Mouse (Mus musculus): Measurements from ENCODE around the gene Zmynd10.

Gene Zmynd10

GRCm38 (mm10) chr9:107547026-107547425 is at the start of gene Zmynd10:
Gene Zmynd10 (plus strand): TSS chr9:107547298.
- peak; percentile 95 for DNase-seq

DNA sequence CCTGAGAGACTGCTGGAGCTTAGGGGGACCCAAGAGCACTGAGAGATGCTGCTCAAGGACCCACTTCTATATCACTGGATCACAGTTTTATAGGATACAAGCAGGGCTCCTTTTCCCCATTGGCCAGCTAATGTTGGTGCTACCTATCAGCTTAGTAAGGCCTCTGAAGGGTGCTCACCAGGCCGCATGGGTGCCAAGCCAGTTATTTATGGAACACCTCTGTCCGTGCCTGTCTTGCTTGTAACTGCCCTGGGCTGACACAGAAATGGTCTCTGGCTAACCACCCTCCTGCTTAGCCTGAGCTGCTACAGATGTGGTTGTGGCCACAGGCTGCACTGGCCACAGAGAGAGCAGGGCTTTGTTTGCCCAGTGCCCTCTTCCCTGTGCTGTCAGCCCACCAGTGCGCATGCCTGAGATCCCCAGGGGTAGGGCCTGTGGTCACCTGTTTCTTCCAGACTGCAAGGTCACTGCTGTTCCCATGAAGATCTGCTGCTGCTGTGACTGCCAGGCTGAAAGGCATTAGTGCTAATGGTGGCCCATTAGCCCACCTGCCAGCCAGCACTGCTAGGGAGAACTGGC is 46.3 kb upstream of the Zmynd10 start:
- no peak for DNase-seq

- no peak for DNase-seq
Measured at GRCm38 (mm10) chr9:107502131-107502846, 44.8 kb upstream of the Zmynd10 start.

- no peak for DNase-seq
Measured at GRCm38 (mm10) chr9:107504662-107505537, 42.2 kb upstream of the Zmynd10 start.

DNA sequence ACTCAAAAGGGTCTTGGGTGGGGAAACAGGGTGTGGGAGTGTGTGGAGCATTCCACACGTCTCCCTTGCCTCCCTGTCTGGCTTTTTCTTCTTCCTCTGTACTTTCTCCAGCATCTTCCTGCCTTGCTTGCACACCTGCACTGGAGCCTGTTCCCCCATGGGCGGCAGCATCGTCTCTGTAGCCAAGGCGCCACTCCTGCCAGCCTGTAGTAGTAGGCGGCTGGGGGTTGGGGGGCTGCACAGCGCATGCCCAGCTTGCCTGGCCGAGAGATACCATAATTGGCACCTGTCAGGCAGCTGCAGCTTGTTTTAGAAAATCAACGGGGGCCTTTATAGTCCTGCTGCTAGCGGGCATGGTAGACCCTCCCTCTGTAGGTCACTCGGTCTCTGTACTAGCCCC is 38.8 kb upstream of the Zmynd10 start:
- DNase-seq = no peak

GRCm38 (mm10) chr9:107510384-107511100 is 36.6 kb upstream of the Zmynd10 start:
- no peak for DNase-seq

DNA sequence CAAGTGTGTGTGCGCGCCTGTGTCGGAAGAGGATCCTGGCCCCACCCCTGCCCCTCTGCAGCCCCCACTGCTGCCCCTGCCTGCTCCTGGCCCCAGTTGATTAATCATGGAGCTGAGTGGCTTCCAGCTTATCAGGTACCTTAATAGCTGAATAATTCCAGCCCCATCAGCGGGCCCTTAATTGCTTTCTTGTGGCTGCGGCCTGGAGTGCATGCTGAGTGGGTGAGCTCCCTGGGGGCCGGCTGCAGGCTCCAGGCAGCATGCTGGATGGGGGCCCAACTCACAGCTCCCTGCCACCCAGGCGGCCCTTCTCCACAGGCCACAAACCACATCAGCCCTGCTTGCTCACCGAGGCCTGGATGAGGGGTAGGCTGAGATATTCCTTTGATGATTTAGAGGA is 35.7 kb upstream of the Zmynd10 start:
- no peak for DNase-seq

DNA sequence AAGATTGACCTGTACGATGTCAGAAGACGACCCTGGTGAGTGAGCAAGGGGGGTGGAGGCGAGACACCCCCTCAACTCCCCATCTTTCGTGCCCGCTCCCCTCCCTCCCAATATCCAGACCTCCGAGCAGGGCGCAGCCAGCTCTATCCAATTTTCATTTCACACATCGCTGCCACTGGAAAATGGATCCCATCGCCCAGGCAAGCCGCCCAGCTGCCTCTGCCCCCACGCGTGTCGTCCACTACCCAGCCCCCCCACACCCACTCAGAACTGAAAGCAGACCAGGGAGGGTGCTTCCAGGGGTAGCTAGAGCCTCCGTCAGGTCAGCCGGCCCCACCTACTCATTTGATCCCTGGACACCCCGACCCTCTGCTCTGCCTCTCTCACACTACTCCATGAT is 34.8 kb upstream of the Zmynd10 start:
- no peak for DNase-seq

DNA sequence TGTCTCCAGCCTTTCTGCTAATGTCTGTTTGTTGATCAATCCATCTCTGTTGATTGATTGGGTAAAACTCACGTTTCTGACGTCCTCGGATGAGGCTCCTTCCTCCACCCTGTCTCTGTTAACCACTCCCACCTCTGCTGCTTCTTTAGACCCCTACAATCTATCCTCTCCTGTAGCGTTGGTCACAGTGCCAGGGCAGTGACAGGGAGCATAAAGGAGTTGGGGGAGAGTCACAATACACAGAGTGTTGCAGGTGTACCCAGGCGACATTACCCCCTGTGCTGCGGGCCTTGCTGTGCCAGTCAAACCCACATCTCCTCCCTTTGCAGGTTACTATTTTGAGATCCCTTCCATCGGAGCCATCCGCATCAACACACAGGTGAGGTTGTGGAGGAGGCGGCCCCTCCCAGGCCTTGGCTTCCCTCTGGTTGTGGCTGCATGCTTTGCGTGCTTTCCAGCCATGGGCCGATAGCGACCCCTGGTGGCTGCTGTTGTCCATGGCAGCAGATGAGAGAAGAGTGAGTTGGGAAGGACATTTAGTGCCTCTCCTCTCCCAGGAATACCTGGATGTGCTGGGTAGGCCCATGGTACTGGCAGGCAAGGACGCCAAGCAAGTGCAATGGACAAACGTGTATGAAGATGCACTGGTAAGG is 32.7 kb upstream of the Zmynd10 start:
- peak; percentile 85 for DNase-seq

DNA sequence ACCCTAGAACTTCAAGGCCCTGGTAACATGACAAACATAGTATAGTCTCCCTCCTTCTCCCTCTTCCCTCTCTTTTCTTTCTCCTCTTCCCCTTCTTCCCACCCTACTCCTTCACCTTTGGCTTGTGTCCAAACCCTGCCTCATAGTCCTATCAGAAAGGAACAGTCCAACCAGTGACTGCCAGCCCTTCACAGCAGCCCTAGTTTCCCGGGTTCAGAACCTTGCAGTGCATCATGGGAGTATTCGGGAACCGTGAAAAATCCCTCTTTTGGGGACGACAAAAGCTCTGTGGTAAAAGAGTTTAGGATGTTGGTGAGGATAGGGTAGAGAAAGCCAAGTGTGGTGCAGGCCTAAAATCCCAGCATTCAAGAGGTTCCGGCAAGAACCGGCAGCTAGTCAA is 26.8 kb upstream of the Zmynd10 start:
- DNase-seq = no peak

DNA sequence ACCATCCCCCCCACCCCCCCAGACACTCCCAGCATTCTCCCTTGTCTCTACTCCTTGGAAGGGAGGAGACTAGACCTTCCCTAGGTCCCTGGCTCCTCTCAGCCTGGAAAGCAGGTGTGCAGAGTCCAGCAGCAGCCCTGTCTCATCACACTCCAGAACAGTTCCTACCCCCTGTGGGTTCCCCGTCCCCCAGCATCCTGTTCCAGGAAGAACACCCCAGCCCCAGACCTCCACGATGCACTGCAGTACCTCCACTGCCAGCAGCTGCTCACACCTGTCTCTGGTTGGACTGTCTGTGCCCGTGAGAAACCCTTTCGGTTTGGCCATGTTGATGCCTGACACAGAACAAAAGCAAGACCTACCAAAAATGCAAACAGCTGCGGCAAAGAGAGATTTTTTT is 25.9 kb upstream of the Zmynd10 start:
- DNase-seq = no peak

DNA sequence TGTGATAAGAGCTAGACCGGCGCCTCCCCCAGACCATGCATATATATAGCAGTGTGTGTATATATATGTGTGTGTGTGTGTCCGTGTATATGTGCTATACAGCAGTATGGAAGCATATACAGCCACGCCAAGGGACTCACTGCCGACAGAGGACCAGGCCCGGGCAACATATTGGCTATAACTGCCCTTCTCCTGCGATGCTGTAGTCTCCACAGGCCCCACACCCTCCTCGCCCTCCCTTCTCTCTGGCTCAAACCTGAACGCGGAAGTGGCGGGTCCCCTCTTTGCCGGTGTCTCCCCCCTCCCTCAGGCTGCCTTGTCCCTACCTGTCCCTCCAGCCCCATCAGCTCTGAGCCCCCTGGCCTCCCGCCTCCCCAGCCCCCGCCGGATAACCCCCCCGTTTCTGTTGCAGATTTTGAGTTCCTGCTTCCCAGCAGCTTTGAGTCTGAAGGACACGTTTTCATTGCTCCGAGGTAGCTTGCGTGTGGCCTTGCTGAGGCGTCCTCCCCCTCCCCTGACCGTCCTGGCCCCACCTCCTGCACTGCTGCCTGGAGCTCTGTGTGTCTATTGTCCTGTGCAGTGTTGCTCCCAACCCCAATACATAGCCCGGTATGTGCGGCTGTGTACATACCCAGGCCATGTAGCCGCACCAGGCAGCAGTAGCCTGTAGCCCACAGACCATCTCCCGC is 25.2 kb upstream of the Zmynd10 start:
- no peak for DNase-seq

DNA sequence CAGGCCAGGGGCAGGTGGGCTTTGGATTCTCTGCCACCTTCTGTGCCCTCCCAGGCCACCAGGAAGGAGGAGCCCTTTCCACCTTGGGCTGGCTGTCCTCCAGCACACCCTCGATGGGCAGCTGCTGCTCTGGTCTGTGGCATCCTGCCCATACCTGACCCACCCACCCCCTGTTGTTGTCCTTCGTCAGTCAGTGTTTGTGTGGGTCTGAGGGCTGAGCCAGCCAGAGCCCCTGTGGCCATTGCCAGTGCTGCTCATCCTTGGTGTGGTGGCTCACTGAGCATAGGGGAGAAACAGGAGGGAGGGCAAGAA is 24.7 kb upstream of the Zmynd10 start:
- no peak for DNase-seq

- peak; percentile 80 for DNase-seq
Measured at GRCm38 (mm10) chr9:107526198-107527026, 20.7 kb upstream of the Zmynd10 start.

- DNase-seq = peak; percentile 96
Measured at GRCm38 (mm10) chr9:107533791-107534407, 13.2 kb upstream of the Zmynd10 start, which contains the start of gene Tmem115. Gene Tmem115 (plus strand): TSS chr9:107533945.

- DNase-seq = peak; percentile 48
Measured at GRCm38 (mm10) chr9:107534408-107535202, 12.5 kb upstream of the Zmynd10 start.

- DNase-seq = no peak
Measured at GRCm38 (mm10) chr9:107538231-107538630, 8.9 kb upstream of the Zmynd10 start.

DNA sequence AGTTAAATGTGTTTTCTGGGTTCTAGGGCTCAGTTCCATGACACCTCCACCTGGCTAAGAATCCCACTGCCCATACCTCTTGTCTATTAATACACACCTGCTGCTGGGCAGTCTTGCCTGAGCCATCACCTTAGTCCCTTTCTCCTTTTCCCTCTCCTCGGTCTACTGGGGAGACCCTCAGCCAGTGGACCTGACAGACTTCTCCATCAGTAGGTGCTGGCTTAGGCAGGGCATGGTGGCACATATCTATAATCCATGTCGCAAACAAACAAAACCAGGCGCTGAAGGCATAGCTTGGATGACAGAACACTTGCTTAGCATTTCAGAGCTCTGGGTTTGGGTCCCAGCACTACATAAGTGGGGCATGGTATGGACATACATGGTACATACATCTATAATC is 8.4 kb upstream of the Zmynd10 start:
- DNase-seq = no peak

DNA sequence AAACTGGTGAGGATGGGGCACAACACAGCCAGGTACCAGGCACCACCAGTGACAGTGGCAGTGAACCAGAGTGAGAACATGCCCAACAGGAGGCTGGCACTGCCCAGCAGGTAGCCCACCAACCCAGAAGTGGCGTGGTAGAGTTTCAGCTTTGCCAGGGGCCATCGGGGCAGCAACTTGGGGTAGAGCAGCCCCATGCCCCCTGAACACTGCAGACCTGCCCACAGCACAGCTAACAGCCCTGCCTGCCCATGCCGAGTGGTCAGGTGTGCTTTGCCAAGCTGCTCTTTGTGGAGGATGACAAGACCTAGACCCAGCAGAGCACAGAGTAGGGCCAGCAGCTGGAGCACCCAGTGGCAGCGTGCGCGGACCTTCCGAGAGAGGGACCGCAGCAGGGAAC is 7.2 kb upstream of the Zmynd10 start:
- DNase-seq = no peak

DNA sequence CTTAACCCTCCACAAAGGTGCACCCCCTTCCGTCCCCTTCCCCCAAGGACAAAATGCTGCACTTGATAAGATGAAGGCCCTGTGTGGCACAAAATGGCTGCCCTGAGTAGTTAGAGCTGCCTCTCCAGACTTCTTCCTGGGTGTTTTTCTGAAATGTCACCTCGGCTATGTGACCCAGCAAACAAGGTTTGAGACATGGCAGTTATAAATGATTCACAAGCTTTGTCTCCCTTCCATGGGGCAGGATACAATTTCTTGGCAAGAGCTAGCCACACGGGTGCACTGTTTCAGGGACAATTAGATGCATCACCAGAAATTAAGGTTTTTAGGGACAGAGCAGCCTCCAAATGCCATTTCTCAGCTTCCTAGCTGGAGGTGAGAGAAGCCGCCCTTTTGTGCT is 6.7 kb upstream of the Zmynd10 start:
- DNase-seq = no peak
